Comparison of ENCODE assay signal across 7 mouse cellular contexts in the genomic region with DNA sequence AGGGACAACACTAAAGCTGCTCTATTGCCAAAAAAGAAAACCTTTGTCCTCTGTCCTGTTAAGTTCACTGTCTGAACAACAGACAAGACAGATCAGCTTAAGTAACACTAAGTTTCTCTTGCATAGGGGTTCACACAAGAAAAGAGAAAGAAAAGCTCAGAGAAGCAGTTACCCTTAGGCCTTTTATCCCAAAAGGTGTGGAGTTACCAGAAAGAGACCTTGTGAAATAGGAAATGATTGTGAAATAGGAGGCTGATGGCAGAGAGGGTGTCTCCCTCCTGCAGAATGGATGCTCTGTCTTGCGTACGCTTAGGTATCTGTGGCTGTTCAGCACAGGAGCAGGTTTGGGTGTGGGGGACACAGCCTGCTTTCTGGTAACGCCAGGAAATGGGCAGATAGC. TPM values are rescaled to one million over a fixed set of nuclear protein-coding genes. Genes with fewer than 3 reads are reported as not detected.
DNase-seq lines count a peak whose midpoint lies in the region; ATAC-seq and TF ChIP-seq lines count a peak whose summit lies in the region.

No protein-coding gene starts in this region.

- no peak for TF ChIP-seq EP300 in lung, postnatal 0 days (IDR thresholded peaks at IDR 0.05)

- intact Hi-C loops in left cerebral cortex, postnatal 36 days (cut with DNase I): loop anchor here (2.0 kb wide), 1 partner anchor 18 kb away; no protein-coding TSS in a partner anchor

- 54% methylated on average over 3 of the region's 3 CpGs for WGBS in lung, postnatal 0 days
- 72% methylated on average over 3 of the region's 3 CpGs for WGBS in limb, embryonic 15.5 days
- WGBS in stomach, embryonic 16.5 days: 64% methylated on average over 3 of the region's 3 CpGs

- no peaks in the 10 kb centered on the region for H3K27me3 ChIP-seq in lung, postnatal 0 days (replicated peaks; ENCODE audit: insufficient read depth, low read length)
- no peaks in the 10 kb centered on the region for H3K27me3 ChIP-seq in limb, embryonic 15.5 days
- H3K27me3 ChIP-seq in stomach, embryonic 16.5 days (ENCODE audit: control insufficient read depth, insufficient read depth, low read length): no peaks in the 10 kb centered on the region

- H3K9me3 ChIP-seq in lung, postnatal 0 days (ENCODE audit: low read length): no peaks in the 10 kb centered on the region
- H3K9me3 ChIP-seq in limb, embryonic 15.5 days: no peaks in the 10 kb centered on the region
- H3K9me3 ChIP-seq in stomach, embryonic 16.5 days (replicated peaks; ENCODE audit: control insufficient read depth, low read length): no peaks in the 10 kb centered on the region

- peak overlapping the region; percentile 62; the same call in 1 of the 2 replicates for H3K27ac ChIP-seq in lung, postnatal 0 days (ENCODE audit: low read length)
- no peak overlapping the region for H3K27ac ChIP-seq in limb, embryonic 15.5 days
- H3K27ac ChIP-seq in stomach, embryonic 16.5 days (ENCODE audit: low read length): peak overlapping the region; percentile 70

- peak; percentile 39 for DNase-seq in lung, postnatal 0 days (ENCODE audit: low spot score)
- DNase-seq in lung, postnatal 25 days (ENCODE audit: low spot score): no peak
- DNase-seq in fat pad, adult 2 months (ENCODE audit: extremely low read depth, low read depth, low spot score): peak; percentile 56
- DNase-seq in MN1 (ENCODE audit: low spot score): no peak
- no peak for DNase-seq in left cerebral cortex, postnatal 36 days (ENCODE audit: low spot score in 2 of 2)

- peak overlapping the region; percentile 92 for H3K4me2 ChIP-seq in lung, postnatal 0 days (replicated peaks; ENCODE audit: low read depth, low read length)
- peak overlapping the region; percentile 98 for H3K4me2 ChIP-seq in limb, embryonic 15.5 days
- H3K4me2 ChIP-seq in stomach, embryonic 16.5 days (ENCODE audit: low read depth, low read length): peak overlapping the region; percentile 99

- no peak for TF ChIP-seq CTCF in lung, postnatal 0 days (IDR thresholded peaks at IDR 0.05)

- H3K4me3 ChIP-seq in lung, postnatal 0 days (ENCODE audit: low read depth, low read length): peak overlapping the region; percentile 94
- H3K4me3 ChIP-seq in limb, embryonic 15.5 days: peak overlapping the region; percentile 98
- H3K4me3 ChIP-seq in stomach, embryonic 16.5 days (replicated peaks; ENCODE audit: low read length): peak overlapping the region; percentile 76

- peak overlapping the region; percentile 79 for H3K9ac ChIP-seq in lung, postnatal 0 days (replicated peaks; ENCODE audit: low read depth)
- H3K9ac ChIP-seq in limb, embryonic 15.5 days: peak overlapping the region; percentile 24; the same call in 1 of the 2 replicates
- H3K9ac ChIP-seq in stomach, embryonic 16.5 days (ENCODE audit: low read length): peak overlapping the region; percentile 92

- H3K4me1 ChIP-seq in lung, postnatal 0 days (ENCODE audit: insufficient read depth, low read depth, low read length): peaks cover 22% of the 10 kb centered on the region
- peaks cover 42% of the 10 kb centered on the region for H3K4me1 ChIP-seq in limb, embryonic 15.5 days
- peaks cover 28% of the 10 kb centered on the region for H3K4me1 ChIP-seq in stomach, embryonic 16.5 days (ENCODE audit: control insufficient read depth, insufficient read depth, low read length)

- H3K36me3 ChIP-seq in lung, postnatal 0 days (ENCODE audit: insufficient read depth, low read length): 0 out of 2 replicates have a peak, but pooled peaks cover 7% of the 10 kb centered on the region
- peaks cover 24% of the 10 kb centered on the region for H3K36me3 ChIP-seq in limb, embryonic 15.5 days
- peaks cover 7% of the 10 kb centered on the region for H3K36me3 ChIP-seq in stomach, embryonic 16.5 days (ENCODE audit: control insufficient read depth, insufficient read depth, low read length)

- ATAC-seq in lung, postnatal 0 days: no peak
- no peak for ATAC-seq in limb, embryonic 15.5 days (ENCODE audit: insufficient number of reproducible peaks, low FRiP score, low TSS enrichment, low read depth)
- no peak for ATAC-seq in stomach, embryonic 16.5 days (ENCODE audit: insufficient read depth, low FRiP score)

RNA-seq across cellular contexts. Expression of a gene that starts 1.3 kb away (rescaled TPM):
- polyA plus RNA-seq in lung, postnatal 0 days (2015; fragmentation: Nextera tagmentation; extraction: Ambion mirVana): 19.1 and 20.2 TPM in 2 replicates
- polyA plus RNA-seq in limb, embryonic 15.5 days (2015; fragmentation: Nextera tagmentation; extraction: Ambion mirVana): 20.4 and 23.9 TPM in 2 replicates
- polyA plus RNA-seq in stomach, embryonic 16.5 days (2015; fragmentation: Nextera tagmentation; extraction: Ambion mirVana): 20.5 and 20.8 TPM in 2 replicates
- total RNA-seq in left cerebral cortex, postnatal 36 days (2021): 10 to 100 TPM; 21.0 to 24.9 TPM

RNA-seq across cellular contexts. Expression of a gene that starts 24.7 kb away (rescaled TPM):
- 21.6 and 28.6 TPM in 2 replicates for polyA plus RNA-seq in lung, postnatal 0 days (2015; fragmentation: Nextera tagmentation; extraction: Ambion mirVana)
- polyA plus RNA-seq in limb, embryonic 15.5 days (2015; fragmentation: Nextera tagmentation; extraction: Ambion mirVana): 24.8 and 26.9 TPM in 2 replicates
- polyA plus RNA-seq in stomach, embryonic 16.5 days (2015; fragmentation: Nextera tagmentation; extraction: Ambion mirVana): 28.1 and 33.0 TPM in 2 replicates
- 10 to 100 TPM; 60.9 to 64.1 TPM for total RNA-seq in left cerebral cortex, postnatal 36 days (2021)

RNA-seq across cellular contexts. Expression of a gene that starts 24.7 kb away (rescaled TPM):
- 0.62 and 0.83 TPM in 2 replicates for polyA plus RNA-seq in lung, postnatal 0 days (2015; fragmentation: Nextera tagmentation; extraction: Ambion mirVana)
- 0.60 and 0.62 TPM in 2 replicates for polyA plus RNA-seq in limb, embryonic 15.5 days (2015; fragmentation: Nextera tagmentation; extraction: Ambion mirVana)
- polyA plus RNA-seq in stomach, embryonic 16.5 days (2015; fragmentation: Nextera tagmentation; extraction: Ambion mirVana): 0.17 and 0.27 TPM in 2 replicates
- total RNA-seq in left cerebral cortex, postnatal 36 days (2021): 1 to 10 TPM; 4.8 to 5.7 TPM

RNA-seq across cellular contexts. Expression of a gene that starts 30.5 kb away (rescaled TPM):
- 2.6 TPM in 2 replicates for polyA plus RNA-seq in lung, postnatal 0 days (2015; fragmentation: Nextera tagmentation; extraction: Ambion mirVana)
- polyA plus RNA-seq in limb, embryonic 15.5 days (2015; fragmentation: Nextera tagmentation; extraction: Ambion mirVana): 12.6 and 31.7 TPM in 2 replicates
- 44.0 and 50.7 TPM in 2 replicates for polyA plus RNA-seq in stomach, embryonic 16.5 days (2015; fragmentation: Nextera tagmentation; extraction: Ambion mirVana)
- 100 to 1,000 TPM; 103 to 124 TPM for total RNA-seq in left cerebral cortex, postnatal 36 days (2021)

RNA-seq across cellular contexts. Expression of a gene that starts 40.5 kb away (rescaled TPM):
- polyA plus RNA-seq in lung, postnatal 0 days (2015; fragmentation: Nextera tagmentation; extraction: Ambion mirVana): 168 and 169 TPM in 2 replicates
- polyA plus RNA-seq in limb, embryonic 15.5 days (2015; fragmentation: Nextera tagmentation; extraction: Ambion mirVana): 202 and 230 TPM in 2 replicates
- 113 TPM in 2 replicates for polyA plus RNA-seq in stomach, embryonic 16.5 days (2015; fragmentation: Nextera tagmentation; extraction: Ambion mirVana)
- 100 to 1,000 TPM; 450 to 542 TPM for total RNA-seq in left cerebral cortex, postnatal 36 days (2021)

Comparison
In these comparisons a context has a peak if more than half of its experiments do, and no peak if none do; other contexts are left out.
1. DNase-seq: peak in lung, postnatal 0 days (single experiment) and fat pad, adult 2 months (single experiment); none in lung, postnatal 25 days (single experiment), MN1 (single experiment) and left cerebral cortex, postnatal 36 days (0 of 2).
2. H3K9ac ChIP-seq: peak in every context shown above with its lines; median percentile 92 in stomach, embryonic 16.5 days; 79 in lung, postnatal 0 days; 24 in limb, embryonic 15.5 days.
3. Peak in every context shown above with its lines, with median percentiles within 50 percentile points of each other: H3K4me2 ChIP-seq and H3K4me3 ChIP-seq.